Mouse (Mus musculus): ENCODE data around the gene Kcnq4. TPM values are rescaled to one million over a fixed set of nuclear protein-coding genes. Genes with fewer than 3 reads are reported as not detected.

Gene Kcnq4
- polyA plus RNA-seq, 1 experiment: not detected

DNA sequence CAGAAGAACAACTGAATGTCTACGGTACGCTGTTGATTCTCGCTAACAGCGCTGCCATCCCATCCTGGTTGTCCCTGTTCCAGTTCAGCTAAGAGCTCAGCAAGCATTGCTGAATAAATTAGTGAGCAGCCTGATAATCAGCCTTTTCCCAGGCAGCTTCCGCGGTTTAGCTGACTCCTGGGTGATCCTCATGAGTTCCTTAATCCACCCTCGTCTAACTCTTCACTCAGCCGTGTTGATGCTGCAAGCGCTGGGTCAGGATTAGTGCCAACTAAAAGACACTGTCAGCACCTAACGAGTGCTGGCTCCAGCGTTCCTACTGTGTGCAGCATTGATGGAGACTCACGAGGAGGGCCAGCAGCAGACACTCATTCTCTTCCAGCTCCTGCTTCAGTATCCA lies 77.4 kb downstream of the Kcnq4 start:
- TF ChIP-seq TAL1 (IDR thresholded peaks at IDR 0.05; ENCODE audit: low read length) (no peak), GATA1 (IDR thresholded peaks at IDR 0.05; ENCODE audit: low read length) (no peak)
- Histone ChIP-seq H3K4me3 (replicated peaks) (no peak overlapping the region), H3K36me3 (ENCODE audit: control insufficient read depth) (peaks cover 36% of the 10 kb centered on the region), H3K4me1 (ENCODE audit: control insufficient read depth) (peaks cover 88% of the 10 kb centered on the region), H3K9me3 (ENCODE audit: control insufficient read depth, low read length) (peaks cover 8% of the 10 kb centered on the region; the same call in 1 of the 2 replicates), H3K27me3 (ENCODE audit: control insufficient read depth) (no peaks in the 10 kb centered on the region; the same call in 1 of the 2 replicates)

DNA sequence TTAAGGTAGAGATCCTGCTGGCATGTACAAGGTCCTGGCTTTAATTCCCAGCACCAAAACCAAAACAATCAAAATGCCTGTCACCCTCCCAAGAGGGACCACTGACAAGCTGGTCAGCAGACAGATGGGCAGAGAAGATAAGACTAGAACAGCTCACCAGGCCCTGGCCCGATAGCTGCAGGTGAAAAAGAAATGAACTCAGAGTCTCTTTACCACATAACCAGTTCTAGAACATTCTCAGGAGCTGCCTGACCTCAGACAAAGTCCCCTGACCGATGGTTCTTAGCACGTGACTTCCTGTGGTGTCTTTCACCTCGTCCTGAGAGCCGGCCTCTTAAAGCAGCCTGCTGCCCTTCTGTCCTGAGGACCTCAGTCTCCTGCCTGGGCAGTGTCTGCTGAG lies 78.8 kb downstream of the Kcnq4 start:
- Histone ChIP-seq H3K4me3 (replicated peaks) (peak overlapping the region; percentile 10), H3K27me3 (ENCODE audit: control insufficient read depth) (no peaks in the 10 kb centered on the region; the same call in 1 of the 2 replicates), H3K36me3 (ENCODE audit: control insufficient read depth) (peaks cover 36% of the 10 kb centered on the region), H3K9me3 (ENCODE audit: control insufficient read depth, low read length) (peaks cover 8% of the 10 kb centered on the region; the same call in 1 of the 2 replicates), H3K4me1 (ENCODE audit: control insufficient read depth) (peaks cover 89% of the 10 kb centered on the region)
- peak; percentile 91 for TF ChIP-seq GATA1 (IDR thresholded peaks at IDR 0.05; ENCODE audit: low read length)
- TF ChIP-seq TAL1 (IDR thresholded peaks at IDR 0.05; ENCODE audit: low read length): peak; percentile 45; the same call in 2 of the 3 replicates

DNA sequence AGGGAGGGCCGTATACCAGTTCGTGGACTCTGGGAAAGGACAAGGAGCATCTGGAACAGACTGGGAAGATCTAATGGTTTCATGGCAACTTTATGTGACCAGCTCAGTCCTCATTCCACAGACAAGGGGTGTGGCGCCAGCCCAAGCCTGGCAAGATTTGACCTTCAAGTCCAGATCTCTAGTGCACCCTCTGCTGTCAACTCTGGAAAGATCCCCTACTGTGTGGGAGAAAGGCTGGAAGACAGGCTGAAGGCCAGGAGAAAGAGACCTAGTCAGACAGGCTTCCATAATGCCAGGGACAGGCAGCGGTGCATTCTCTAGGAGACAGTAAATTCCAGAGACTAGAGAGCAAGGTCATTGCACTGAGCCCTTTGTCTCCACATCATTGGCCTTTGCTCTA lies 79.9 kb downstream of the Kcnq4 start:
- peaks cover 36% of the 10 kb centered on the region for H3K36me3 ChIP-seq (ENCODE audit: control insufficient read depth)
- no peaks in the 10 kb centered on the region; the same call in 1 of the 2 replicates for H3K27me3 ChIP-seq (ENCODE audit: control insufficient read depth)
- TF ChIP-seq GATA1 (IDR thresholded peaks at IDR 0.05; ENCODE audit: low read length) (no peak), TAL1 (IDR thresholded peaks at IDR 0.05; ENCODE audit: low read length) (no peak)
- H3K4me3 ChIP-seq (replicated peaks): peak overlapping the region; percentile 98
- H3K4me1 ChIP-seq (ENCODE audit: control insufficient read depth): peaks cover 84% of the 10 kb centered on the region
- peaks cover 8% of the 10 kb centered on the region; the same call in 1 of the 2 replicates for H3K9me3 ChIP-seq (ENCODE audit: control insufficient read depth, low read length)

DNA sequence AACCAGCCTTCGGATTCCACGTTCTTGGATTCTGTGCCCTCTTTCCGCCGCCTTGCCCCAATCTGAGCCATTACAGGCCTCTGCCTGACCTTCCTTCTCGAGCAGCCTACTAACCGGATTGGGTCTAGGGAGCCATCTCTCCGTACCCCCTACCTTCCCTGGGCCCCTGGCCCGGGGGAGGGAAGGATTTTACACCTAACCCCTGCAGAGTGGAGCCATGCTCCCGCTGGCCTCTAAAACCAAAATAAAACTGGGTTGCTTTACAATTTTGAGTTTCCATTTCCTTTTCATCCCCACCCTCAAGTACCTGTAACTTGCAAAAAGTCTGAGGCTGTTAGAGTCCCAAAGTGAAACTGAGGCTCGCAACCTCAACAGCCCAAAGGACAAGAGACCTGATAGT lies 80.9 kb downstream of the Kcnq4 start:
- Histone ChIP-seq H3K27me3 (ENCODE audit: control insufficient read depth) (no peaks in the 10 kb centered on the region; the same call in 1 of the 2 replicates), H3K36me3 (ENCODE audit: control insufficient read depth) (peaks cover 36% of the 10 kb centered on the region), H3K9me3 (ENCODE audit: control insufficient read depth, low read length) (peaks cover 8% of the 10 kb centered on the region; the same call in 1 of the 2 replicates), H3K4me1 (ENCODE audit: control insufficient read depth) (peaks cover 83% of the 10 kb centered on the region), H3K4me3 (replicated peaks) (peak overlapping the region; percentile 98)
- TF ChIP-seq TAL1 (IDR thresholded peaks at IDR 0.05; ENCODE audit: low read length): no peak
- no peak for TF ChIP-seq GATA1 (IDR thresholded peaks at IDR 0.05; ENCODE audit: low read length)

DNA sequence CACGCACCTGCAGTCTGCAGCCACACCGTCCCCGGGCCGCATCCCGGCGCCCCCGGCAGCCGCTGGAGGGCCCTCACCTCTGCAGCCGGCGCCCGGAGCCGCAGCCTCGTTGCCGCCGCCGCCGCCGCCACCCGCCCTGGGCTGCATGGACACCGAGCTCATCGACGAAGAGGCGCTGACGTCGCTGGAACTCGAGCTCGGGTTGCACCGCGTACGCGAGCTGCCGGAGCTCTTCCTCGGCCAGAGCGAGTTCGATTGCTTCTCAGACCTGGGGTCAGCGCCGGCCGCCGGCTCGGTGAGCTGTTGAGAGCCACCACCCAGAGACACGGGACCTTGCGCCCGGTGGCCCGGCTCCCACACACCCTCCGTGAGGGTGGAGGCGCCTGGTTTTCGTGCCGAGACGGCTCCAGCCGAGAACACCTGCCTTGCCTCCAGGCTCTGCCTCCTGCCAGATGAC lies 81.3 kb downstream of the Kcnq4 start:
- TF ChIP-seq GATA1 (IDR thresholded peaks at IDR 0.05; ENCODE audit: low read length) (no peak), TAL1 (IDR thresholded peaks at IDR 0.05; ENCODE audit: low read length) (no peak)
- H3K4me1 ChIP-seq (ENCODE audit: control insufficient read depth): peaks cover 83% of the 10 kb centered on the region
- no peaks in the 10 kb centered on the region; the same call in 1 of the 2 replicates for H3K27me3 ChIP-seq (ENCODE audit: control insufficient read depth)
- H3K9me3 ChIP-seq (ENCODE audit: control insufficient read depth, low read length): peaks cover 8% of the 10 kb centered on the region; the same call in 1 of the 2 replicates
- H3K36me3 ChIP-seq (ENCODE audit: control insufficient read depth): peaks cover 36% of the 10 kb centered on the region
- H3K4me3 ChIP-seq (replicated peaks): peak overlapping the region; percentile 98

DNA sequence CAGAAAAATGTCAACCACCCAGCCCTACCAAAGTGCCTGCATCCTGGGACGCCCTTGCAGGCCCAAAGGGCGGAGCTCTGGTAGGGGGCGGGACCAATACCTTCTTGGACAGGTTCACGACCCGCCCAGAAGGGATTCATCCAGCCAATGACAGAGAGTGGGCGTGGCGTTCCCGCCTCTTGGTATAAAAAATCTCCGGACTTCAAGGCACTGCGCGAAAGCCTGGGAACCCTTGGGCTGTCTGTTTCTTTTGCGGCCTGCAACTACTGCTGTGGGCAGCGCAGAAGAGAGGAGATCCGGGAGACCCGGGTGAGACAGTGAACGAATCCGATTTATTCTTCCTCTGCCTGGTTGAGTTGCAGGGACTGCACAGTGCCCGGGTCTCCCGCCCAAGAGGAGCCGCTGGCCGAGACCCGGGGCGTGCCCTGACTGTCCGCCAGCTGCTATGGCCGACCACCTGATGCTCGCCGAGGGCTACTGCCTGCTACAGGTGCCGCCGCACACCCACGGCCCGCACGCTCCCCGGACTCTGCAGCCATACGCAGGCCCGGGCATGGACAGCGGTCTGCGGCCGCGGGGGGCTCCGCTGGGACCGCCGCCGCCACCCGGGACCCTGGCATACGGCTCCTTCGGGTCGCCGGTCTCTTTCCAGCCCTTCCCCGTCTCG lies 81.9 kb downstream of the Kcnq4 start, which contains the start of gene Cited4:
Cited4 (plus strand) TSS at position 215 of the 667 bp plus-strand sequence.
- TF ChIP-seq GATA1 (IDR thresholded peaks at IDR 0.05; ENCODE audit: low read length) (no peak), TAL1 (IDR thresholded peaks at IDR 0.05; ENCODE audit: low read length) (no peak)
- Histone ChIP-seq H3K36me3 (ENCODE audit: control insufficient read depth) (peaks cover 36% of the 10 kb centered on the region), H3K4me3 (replicated peaks) (peak within 1 kb of the TSS; percentile 98), H3K4me1 (ENCODE audit: control insufficient read depth) (peaks cover 84% of the 10 kb centered on the region), H3K9me3 (ENCODE audit: control insufficient read depth, low read length) (peaks cover 8% of the 10 kb centered on the region; the same call in 1 of the 2 replicates), H3K27me3 (ENCODE audit: control insufficient read depth) (no peaks in the 10 kb centered on the region; the same call in 1 of the 2 replicates)

DNA sequence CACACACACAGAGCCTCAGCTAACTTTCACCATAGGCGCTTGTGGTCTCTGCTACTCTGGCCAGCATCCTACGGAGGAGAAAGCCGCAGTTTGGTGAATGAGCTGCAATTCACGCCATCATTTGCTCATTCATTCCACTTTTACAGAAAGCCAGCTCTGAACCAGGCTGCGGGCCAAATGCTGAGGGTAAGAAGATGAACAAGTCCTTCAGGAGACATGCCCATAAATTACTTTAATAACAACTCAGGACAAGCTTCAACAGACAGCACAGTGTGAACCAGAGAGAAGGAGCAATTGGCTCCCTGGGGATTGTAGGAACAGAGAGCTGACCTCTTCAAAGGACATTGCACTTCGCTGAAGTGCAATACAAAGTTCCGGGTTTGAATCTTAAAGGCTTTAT lies 82.6 kb downstream of the Kcnq4 start:
- Histone ChIP-seq H3K4me3 (replicated peaks) (peak overlapping the region; percentile 98), H3K27me3 (ENCODE audit: control insufficient read depth) (no peaks in the 10 kb centered on the region; the same call in 1 of the 2 replicates), H3K4me1 (ENCODE audit: control insufficient read depth) (peaks cover 78% of the 10 kb centered on the region), H3K36me3 (ENCODE audit: control insufficient read depth) (peaks cover 35% of the 10 kb centered on the region), H3K9me3 (ENCODE audit: control insufficient read depth, low read length) (peaks cover 8% of the 10 kb centered on the region; the same call in 1 of the 2 replicates)
- TF ChIP-seq GATA1 (IDR thresholded peaks at IDR 0.05; ENCODE audit: low read length): no peak
- no peak for TF ChIP-seq TAL1 (IDR thresholded peaks at IDR 0.05; ENCODE audit: low read length)

DNA sequence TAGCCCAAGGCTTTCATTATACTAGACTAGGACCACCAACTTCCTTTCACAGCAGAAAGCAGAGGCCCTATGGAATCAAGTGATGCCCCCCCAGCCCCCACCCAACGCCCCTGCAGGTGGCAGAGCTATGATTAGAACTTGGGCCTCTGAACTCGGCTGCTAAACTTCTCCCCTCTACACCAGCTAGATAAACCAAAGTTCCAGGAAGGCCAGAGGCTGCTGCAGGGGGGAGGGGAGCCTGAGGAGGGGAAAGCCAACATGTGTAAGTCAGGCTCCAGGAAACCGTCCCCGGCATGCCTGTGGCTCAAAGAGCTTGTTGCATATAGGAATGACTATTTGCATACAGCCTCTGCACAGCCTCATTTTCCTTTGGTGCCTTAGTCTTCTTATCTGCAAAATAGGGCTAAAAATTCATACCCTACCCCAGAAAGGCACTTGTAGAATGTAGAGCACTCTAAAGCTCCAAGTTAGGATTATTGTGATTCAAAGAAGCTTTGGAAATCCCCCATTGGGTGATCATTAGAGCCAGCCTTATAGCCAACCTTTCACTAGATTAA lies 83.2 kb downstream of the Kcnq4 start:
- H3K4me1 ChIP-seq (ENCODE audit: control insufficient read depth): peaks cover 73% of the 10 kb centered on the region
- peak overlapping the region; percentile 98 for H3K4me3 ChIP-seq (replicated peaks)
- peaks cover 7% of the 10 kb centered on the region; the same call in 1 of the 2 replicates for H3K9me3 ChIP-seq (ENCODE audit: control insufficient read depth, low read length)
- 0 out of 3 replicates have a peak, but pooled peaks have one; percentile 17 for TF ChIP-seq TAL1 (IDR thresholded peaks at IDR 0.05; ENCODE audit: low read length)
- TF ChIP-seq GATA1 (IDR thresholded peaks at IDR 0.05; ENCODE audit: low read length): no peak
- H3K36me3 ChIP-seq (ENCODE audit: control insufficient read depth): peaks cover 30% of the 10 kb centered on the region
- no peaks in the 10 kb centered on the region; the same call in 1 of the 2 replicates for H3K27me3 ChIP-seq (ENCODE audit: control insufficient read depth)

DNA sequence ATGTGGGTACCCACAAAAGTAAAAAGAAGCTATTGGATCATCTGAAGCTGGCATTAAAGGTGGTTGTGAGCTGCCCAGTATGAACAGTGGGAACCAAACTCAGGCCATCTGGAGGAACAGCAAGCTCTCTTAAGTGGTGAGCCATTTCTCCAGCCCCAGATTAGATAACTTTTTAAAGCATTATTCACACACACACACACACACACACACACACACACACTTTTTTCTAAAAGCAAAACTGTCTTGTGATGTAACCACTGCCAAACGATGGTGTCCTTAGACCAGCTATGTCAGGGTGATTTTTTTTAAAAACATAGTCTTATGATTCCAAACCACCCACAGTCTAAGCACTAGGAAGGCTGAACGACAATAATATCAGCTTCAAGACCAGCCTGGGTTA lies 83.8 kb downstream of the Kcnq4 start:
- Histone ChIP-seq H3K9me3 (ENCODE audit: control insufficient read depth, low read length) (peaks cover 1% of the 10 kb centered on the region; the same call in 1 of the 2 replicates), H3K4me3 (replicated peaks) (no peak overlapping the region), H3K4me1 (ENCODE audit: control insufficient read depth) (peaks cover 70% of the 10 kb centered on the region), H3K36me3 (ENCODE audit: control insufficient read depth) (peaks cover 25% of the 10 kb centered on the region), H3K27me3 (ENCODE audit: control insufficient read depth) (peaks cover 2% of the 10 kb centered on the region)
- TF ChIP-seq TAL1 (IDR thresholded peaks at IDR 0.05; ENCODE audit: low read length) (no peak), GATA1 (IDR thresholded peaks at IDR 0.05; ENCODE audit: low read length) (no peak)

Data from erythroblast, embryonic 14.5 days (primary cell).